ENCODE assay signal across 25 mouse cellular contexts in the genomic region with DNA sequence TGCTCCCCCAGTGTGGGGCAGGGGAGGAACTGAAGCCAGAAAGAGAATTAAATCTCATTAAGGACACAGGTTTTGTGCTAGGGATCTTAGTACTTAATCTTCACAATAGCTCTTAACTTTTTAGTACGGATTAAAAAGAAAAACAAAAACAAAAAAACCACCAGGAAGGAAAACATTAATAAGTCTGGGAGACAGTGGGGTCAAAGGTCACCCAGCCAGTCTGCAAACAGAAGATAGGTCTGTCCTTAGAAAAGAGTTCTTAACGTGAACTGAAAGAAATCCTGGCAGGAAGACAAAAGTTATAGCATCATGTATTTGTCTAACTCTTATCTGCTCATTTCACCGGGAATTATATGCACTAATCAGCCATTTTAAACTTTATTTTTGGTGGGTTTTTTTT.
DNase-seq lines count a peak whose midpoint lies in the region; ATAC-seq lines count a peak whose summit lies in the region.
"Had no signal": no experiment of that assay in that cellular context is flagged by ENCODE, and none has a peak within 500 bp of the region (broad histone marks: within the 10 kb centered on the region; RNA-seq: fewer than 3 reads in every experiment).

No protein-coding gene starts in this region.

- no peaks in the 10 kb centered on the region for H3K27me3 ChIP-seq in kidney, embryonic 16.5 days (ENCODE audit: insufficient read depth, low read length)
- H3K27me3 ChIP-seq: embryonic facial prominence, embryonic 13.5 days; forebrain, embryonic 12.5 days; forebrain, embryonic 15.5 days; heart, embryonic 13.5 days had no signal

- intact Hi-C loops in gastrocnemius, postnatal 36 days (cut with DNase I), result no loop called here

- H3K4me1 ChIP-seq in kidney, embryonic 16.5 days (ENCODE audit: insufficient read depth, low read length), result 0 out of 2 replicates have a peak, but pooled peaks cover 7% of the 10 kb centered on the region
- H3K4me1 ChIP-seq: embryonic facial prominence, embryonic 10.5 days; embryonic facial prominence, embryonic 13.5 days; forebrain, embryonic 12.5 days; forebrain, embryonic 15.5 days; heart, embryonic 10.5 days; heart, embryonic 13.5 days had no signal

- no peaks in the 10 kb centered on the region for H3K36me3 ChIP-seq in kidney, embryonic 16.5 days (ENCODE audit: insufficient read depth, low read length)
- H3K36me3 ChIP-seq: embryonic facial prominence, embryonic 10.5 days; embryonic facial prominence, embryonic 13.5 days; forebrain, embryonic 12.5 days; forebrain, embryonic 15.5 days; heart, embryonic 10.5 days; heart, embryonic 13.5 days had no signal

- ATAC-seq in kidney, embryonic 16.5 days (ENCODE audit: low FRiP score, low TSS enrichment), result no peak
- ATAC-seq: CD4-positive, CD25-positive, alpha-beta regulatory T cell, adult 4 months; forebrain, embryonic 15.5 days had no signal

- no peak overlapping the region for H3K4me3 ChIP-seq in kidney, embryonic 16.5 days (ENCODE audit: low read length)
- H3K4me3 ChIP-seq: embryonic facial prominence, embryonic 10.5 days; embryonic facial prominence, embryonic 13.5 days; erythroblast, embryonic 14.5 days; forebrain, embryonic 12.5 days; forebrain, embryonic 15.5 days; heart, adult 2 months; heart, embryonic 10.5 days; heart, embryonic 13.5 days had no signal

- H3K9me3 ChIP-seq in kidney, embryonic 16.5 days (ENCODE audit: low read length), result no peaks in the 10 kb centered on the region
- H3K9me3 ChIP-seq: embryonic facial prominence, embryonic 10.5 days; embryonic facial prominence, embryonic 13.5 days; forebrain, embryonic 12.5 days; forebrain, embryonic 15.5 days; heart, embryonic 10.5 days; heart, embryonic 13.5 days had no signal

- H3K4me2 ChIP-seq in kidney, embryonic 16.5 days (replicated peaks; ENCODE audit: low read depth, low read length), result no peak overlapping the region
- H3K4me2 ChIP-seq: embryonic facial prominence, embryonic 13.5 days; forebrain, embryonic 12.5 days; forebrain, embryonic 15.5 days; heart, embryonic 13.5 days; hindbrain, embryonic 14.5 days had no signal

- 25% methylated on average over 3 of the region's 3 CpGs for WGBS in kidney, embryonic 16.5 days

- DNase-seq in kidney, adult 8-10 months, result peak; percentile 12 to 57
- peak; percentile 39 for DNase-seq in kidney, postnatal 10 days
- peak; percentile 31 for DNase-seq in kidney, postnatal 14 days
- DNase-seq in embryo, embryonic 11 days, result no peak
- DNase-seq in gastrocnemius, postnatal 36 days, result no peak
- DNase-seq: adrenal gland, adult 2 months; adrenal gland, postnatal 14 days; cerebellum, adult 11 months; cerebellum, adult 2 months; cerebellum, adult 9-11 months; cerebellum, postnatal 25 days; gastrocnemius, postnatal 25 days; heart, adult 2 months; heart, postnatal 14 days; heart, postnatal 4 days had no signal

- H3K9ac ChIP-seq in kidney, embryonic 16.5 days (replicated peaks; ENCODE audit: low read length), result no peak overlapping the region
- H3K9ac ChIP-seq: embryonic facial prominence, embryonic 13.5 days; forebrain, embryonic 12.5 days; forebrain, embryonic 15.5 days; heart, embryonic 13.5 days; hindbrain, embryonic 14.5 days had no signal

- no peak overlapping the region for H3K27ac ChIP-seq in kidney, embryonic 16.5 days (ENCODE audit: low read length)
- H3K27ac ChIP-seq: embryonic facial prominence, embryonic 10.5 days; embryonic facial prominence, embryonic 13.5 days; forebrain, embryonic 12.5 days; forebrain, embryonic 15.5 days; heart, adult 2 months; heart, embryonic 10.5 days; heart, embryonic 13.5 days; hindbrain, embryonic 14.5 days had no signal

Comparison
In these comparisons a context has a peak if more than half of its experiments do, and no peak if none do; other contexts are left out.
1. DNase-seq: peak in kidney, adult 8-10 months (2 of 2), kidney, postnatal 10 days (single experiment) and kidney, postnatal 14 days (single experiment); none in embryo, embryonic 11 days (single experiment) and gastrocnemius, postnatal 36 days (0 of 2).